Mouse (Mus musculus): ENCODE measurements around the gene Tspan8. TPM values are rescaled to one million over a fixed set of nuclear protein-coding genes. Genes with fewer than 3 reads are reported as not detected.
A peak's percentile ranks its signal among the peaks of the same experiment; 100 is the strongest.

Tspan8 gene
- polyA plus RNA-seq, 1 experiment = 0.18 TPM

DNA sequence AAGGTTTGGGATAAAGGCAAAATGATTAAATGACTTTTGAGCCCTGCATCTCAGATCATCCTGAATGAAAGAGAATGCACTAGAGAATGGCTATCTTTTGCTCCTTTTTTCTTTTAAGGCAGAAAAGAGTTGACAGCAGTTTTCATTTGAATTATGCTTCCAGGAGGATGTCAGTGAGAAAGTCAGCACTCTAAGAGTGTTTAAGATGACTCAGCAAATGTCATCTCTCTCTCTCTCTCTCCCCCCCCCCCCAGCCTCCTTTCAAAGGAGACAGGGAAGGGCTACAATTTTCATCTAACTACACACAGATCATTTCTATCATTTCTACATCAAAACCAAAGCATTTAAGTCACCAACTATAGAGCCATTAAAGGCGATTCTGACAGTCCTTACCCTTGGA lies 31.9 kb downstream of the Tspan8 start:
- TF ChIP-seq POLR2A (IDR thresholded peaks at IDR 0.05; ENCODE audit: borderline replicate concordance, extremely low read depth, insufficient read depth, insufficient read length, poor library complexity, severe bottlenecking) (no peak), CTCF (IDR thresholded peaks at IDR 0.05; ENCODE audit: borderline replicate concordance, extremely low read depth, insufficient read depth, insufficient read length) (no peak)
- DNase-seq (ENCODE audit: low read depth) = no peak

- no peak for TF ChIP-seq CTCF (IDR thresholded peaks at IDR 0.05; ENCODE audit: borderline replicate concordance, extremely low read depth, insufficient read depth, insufficient read length)
- TF ChIP-seq POLR2A (IDR thresholded peaks at IDR 0.05; ENCODE audit: borderline replicate concordance, extremely low read depth, insufficient read depth, insufficient read length, poor library complexity, severe bottlenecking) = no peak
- no peak for DNase-seq (ENCODE audit: low read depth)
Observed at GRCm38 (mm10) chr10:115860210-115860880, 43.7 kb downstream of the Tspan8 start.

GRCm38 (mm10) chr10:115861967-115862366 lies 45.3 kb downstream of the Tspan8 start:
- DNase-seq (ENCODE audit: low read depth) = no peak
- TF ChIP-seq CTCF (IDR thresholded peaks at IDR 0.05; ENCODE audit: borderline replicate concordance, extremely low read depth, insufficient read depth, insufficient read length) (no peak), POLR2A (IDR thresholded peaks at IDR 0.05; ENCODE audit: borderline replicate concordance, extremely low read depth, insufficient read depth, insufficient read length, poor library complexity, severe bottlenecking) (no peak)

- TF ChIP-seq CTCF (IDR thresholded peaks at IDR 0.05; ENCODE audit: borderline replicate concordance, extremely low read depth, insufficient read depth, insufficient read length) (no peak), POLR2A (IDR thresholded peaks at IDR 0.05; ENCODE audit: borderline replicate concordance, extremely low read depth, insufficient read depth, insufficient read length, poor library complexity, severe bottlenecking) (no peak)
- DNase-seq (ENCODE audit: low read depth) = no peak
Observed at GRCm38 (mm10) chr10:115882757-115883156, 66.1 kb downstream of the Tspan8 start.

DNA sequence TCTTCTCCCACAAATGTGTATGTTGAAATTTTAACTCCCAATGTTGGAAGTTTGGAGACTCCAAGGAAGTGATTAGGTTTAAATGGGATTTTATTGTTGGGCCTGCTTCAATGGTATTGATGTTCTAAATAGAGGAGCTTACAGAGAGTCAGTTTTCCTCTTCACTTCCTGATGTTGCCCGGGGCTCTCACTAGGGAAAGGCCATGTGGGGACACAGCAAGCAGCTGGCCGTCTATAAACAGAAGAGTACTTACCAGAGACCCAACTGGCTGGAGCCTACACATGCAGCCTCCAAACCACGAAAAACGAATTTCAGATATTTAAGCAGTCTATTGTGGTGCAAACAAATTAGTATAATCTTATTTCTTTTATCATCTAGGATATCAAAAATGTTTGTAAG lies 75.3 kb downstream of the Tspan8 start:
- no peak for TF ChIP-seq POLR2A (IDR thresholded peaks at IDR 0.05; ENCODE audit: borderline replicate concordance, extremely low read depth, insufficient read depth, insufficient read length, poor library complexity, severe bottlenecking)
- no peak for TF ChIP-seq CTCF (IDR thresholded peaks at IDR 0.05; ENCODE audit: borderline replicate concordance, extremely low read depth, insufficient read depth, insufficient read length)
- DNase-seq (ENCODE audit: low read depth) = no peak

DNA sequence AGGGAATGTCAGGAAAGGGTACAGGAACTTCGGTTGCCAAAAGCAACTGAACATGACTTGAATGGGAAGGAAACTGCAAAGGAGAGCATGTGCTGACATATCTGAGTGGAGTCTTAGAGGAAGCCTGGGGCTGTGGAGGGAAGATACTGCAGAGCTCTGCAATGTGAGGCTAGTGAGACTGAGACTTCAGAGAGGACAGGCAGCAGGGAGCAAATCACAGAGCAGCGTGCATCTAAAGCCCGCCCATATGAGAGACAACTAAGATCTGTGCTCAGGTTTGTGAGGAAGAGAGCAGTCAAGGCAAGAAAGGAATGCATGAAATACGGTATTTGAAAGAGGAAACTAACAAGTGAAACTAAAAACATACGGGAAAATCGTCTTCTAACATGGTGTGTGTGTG lies 76.3 kb downstream of the Tspan8 start:
- TF ChIP-seq CTCF (IDR thresholded peaks at IDR 0.05; ENCODE audit: borderline replicate concordance, extremely low read depth, insufficient read depth, insufficient read length) = no peak
- TF ChIP-seq POLR2A (IDR thresholded peaks at IDR 0.05; ENCODE audit: borderline replicate concordance, extremely low read depth, insufficient read depth, insufficient read length, poor library complexity, severe bottlenecking) = no peak
- DNase-seq (ENCODE audit: low read depth) = peak; percentile 5

DNA sequence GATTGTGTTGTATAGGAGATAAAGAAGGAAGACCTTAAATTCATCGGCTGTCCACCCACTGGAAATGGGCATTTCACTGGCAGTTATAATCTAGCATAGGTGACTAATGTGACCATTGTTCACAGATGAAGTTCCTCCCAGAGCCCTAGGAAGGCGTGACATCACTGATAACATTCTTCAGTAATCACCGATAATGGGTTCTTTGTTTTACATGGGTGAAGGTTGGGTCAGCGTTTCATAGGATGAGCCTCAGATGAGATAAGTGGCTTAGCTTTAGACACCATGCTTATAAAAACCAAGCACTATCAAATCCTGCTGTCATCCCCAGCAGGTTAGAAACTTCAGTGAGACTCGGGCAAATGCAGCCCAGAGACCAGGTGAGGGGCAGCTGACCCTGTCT lies 77.4 kb downstream of the Tspan8 start:
- DNase-seq (ENCODE audit: low read depth) = no peak
- TF ChIP-seq POLR2A (IDR thresholded peaks at IDR 0.05; ENCODE audit: borderline replicate concordance, extremely low read depth, insufficient read depth, insufficient read length, poor library complexity, severe bottlenecking) = no peak
- no peak for TF ChIP-seq CTCF (IDR thresholded peaks at IDR 0.05; ENCODE audit: borderline replicate concordance, extremely low read depth, insufficient read depth, insufficient read length)

DNA sequence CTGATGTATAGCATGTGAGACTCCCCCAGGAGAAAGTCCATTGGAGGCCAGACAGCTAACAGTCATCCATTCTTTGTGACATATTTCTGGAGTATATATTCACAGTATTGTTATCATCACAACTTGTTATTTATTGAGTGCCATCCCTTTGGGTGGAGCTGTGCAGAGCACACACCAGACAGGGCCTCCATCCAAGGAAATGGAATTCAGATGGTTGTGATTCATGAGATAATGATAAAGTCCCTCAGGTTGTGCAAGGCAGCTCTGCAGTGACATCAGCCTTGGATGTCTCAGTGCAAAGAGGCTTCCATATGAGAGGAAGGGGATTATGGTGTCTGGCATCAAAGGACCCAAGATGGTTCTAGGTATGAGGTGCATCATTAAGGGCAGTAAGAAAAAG lies 80.1 kb downstream of the Tspan8 start:
- TF ChIP-seq POLR2A (IDR thresholded peaks at IDR 0.05; ENCODE audit: borderline replicate concordance, extremely low read depth, insufficient read depth, insufficient read length, poor library complexity, severe bottlenecking) (no peak), CTCF (IDR thresholded peaks at IDR 0.05; ENCODE audit: borderline replicate concordance, extremely low read depth, insufficient read depth, insufficient read length) (no peak)
- no peak for DNase-seq (ENCODE audit: low read depth)

DNA sequence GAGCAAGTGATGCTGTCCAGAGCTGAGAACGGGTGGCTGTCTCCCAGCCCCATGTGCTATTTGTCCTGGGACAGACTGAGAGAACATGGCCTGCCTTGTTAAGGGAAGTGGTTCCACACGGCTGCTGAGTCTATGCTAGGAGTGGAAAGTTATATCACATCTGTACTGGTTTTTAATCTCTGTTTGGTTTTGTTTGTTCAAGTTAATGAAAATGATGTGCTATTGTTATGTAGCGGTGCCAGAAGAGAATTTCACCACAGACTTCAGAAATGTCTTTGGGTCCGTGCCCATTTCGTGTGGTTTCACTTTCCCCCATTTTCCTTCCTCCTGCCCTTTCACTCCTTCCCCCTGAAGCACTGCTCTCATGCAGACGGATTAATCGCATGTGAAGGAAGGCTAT lies 80.6 kb downstream of the Tspan8 start:
- no peak for DNase-seq (ENCODE audit: low read depth)
- TF ChIP-seq CTCF (IDR thresholded peaks at IDR 0.05; ENCODE audit: borderline replicate concordance, extremely low read depth, insufficient read depth, insufficient read length) (no peak), POLR2A (IDR thresholded peaks at IDR 0.05; ENCODE audit: borderline replicate concordance, extremely low read depth, insufficient read depth, insufficient read length, poor library complexity, severe bottlenecking) (no peak)

Other genes starting within 250 kb of the Tspan8 start
- 0.14 and 0.36 TPM in 2 replicates for gene A930009A15Rik, start 246.8 kb upstream of the Tspan8 start, polyA plus RNA-seq (2012; rRNA removed)
- 1.4 and 2.3 TPM in 2 replicates for gene Lgr5, start 229.1 kb upstream of the Tspan8 start, polyA plus RNA-seq (2012; rRNA removed)
- gene Ptprr, start 201.4 kb downstream of the Tspan8 start, polyA plus RNA-seq (2012; rRNA removed) = 5.5 and 9.2 TPM in 2 replicates

Data from brain, embryonic 14.5 days (tissue).